Mouse (Mus musculus): ENCODE measurements around the gene Usp43.

DNA sequence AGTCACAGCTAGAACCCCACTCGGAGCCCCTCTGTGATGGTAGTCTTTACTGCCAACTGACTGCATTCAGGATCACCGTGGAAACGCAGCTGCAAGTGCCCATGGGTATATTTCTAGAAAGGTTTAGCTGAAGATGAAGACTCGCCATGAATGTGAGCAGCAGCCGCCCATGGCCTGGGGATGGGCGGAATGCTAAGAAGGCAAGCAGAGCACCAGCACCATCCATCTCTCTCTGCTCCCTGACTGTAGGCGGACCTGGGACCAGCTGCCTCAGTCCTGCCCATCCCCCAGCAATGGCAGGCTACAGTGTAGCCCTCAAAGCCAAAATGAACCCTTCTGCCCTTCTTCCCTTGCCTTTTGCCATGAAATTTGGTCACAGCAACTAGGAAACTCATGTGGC lies 26.3 kb downstream of the Usp43 start:
- TF ChIP-seq CTCF (conservative IDR thresholded peaks at IDR 0.05; ENCODE audit: low read length) (no peak), POU5F1 (IDR thresholded peaks at IDR 0.05; ENCODE audit: borderline replicate concordance, low read length) (no peak)

Data from E14TG2a.4 (cell line).